Mouse (Mus musculus) heart, postnatal 10 days (tissue): ENCODE measurements around the gene Gatb. TPM values are rescaled to one million over a fixed set of nuclear protein-coding genes. Genes with fewer than 3 reads are reported as not detected.

Experiments
- DNase-seq, 2 experiments: peaks; one replicate each; pipeline ENCODE4 v3.0.0; 2021
- intact Hi-C: fragments of 180-260 bp; cut with DNase I; formaldehyde crosslinking; loops from one replicate; pipeline ENCODE4 v1.15.1; 2025
- total RNA-seq, 2 experiments: library from RNA; stranded (reverse); gene quantifications; 2 replicates each; pipeline ENCODE4 v1.2.3; 2021

The Gatb gene
- total RNA-seq, 2 experiments from 2014 or later = 25.4 to 27.8 TPM

DNA sequence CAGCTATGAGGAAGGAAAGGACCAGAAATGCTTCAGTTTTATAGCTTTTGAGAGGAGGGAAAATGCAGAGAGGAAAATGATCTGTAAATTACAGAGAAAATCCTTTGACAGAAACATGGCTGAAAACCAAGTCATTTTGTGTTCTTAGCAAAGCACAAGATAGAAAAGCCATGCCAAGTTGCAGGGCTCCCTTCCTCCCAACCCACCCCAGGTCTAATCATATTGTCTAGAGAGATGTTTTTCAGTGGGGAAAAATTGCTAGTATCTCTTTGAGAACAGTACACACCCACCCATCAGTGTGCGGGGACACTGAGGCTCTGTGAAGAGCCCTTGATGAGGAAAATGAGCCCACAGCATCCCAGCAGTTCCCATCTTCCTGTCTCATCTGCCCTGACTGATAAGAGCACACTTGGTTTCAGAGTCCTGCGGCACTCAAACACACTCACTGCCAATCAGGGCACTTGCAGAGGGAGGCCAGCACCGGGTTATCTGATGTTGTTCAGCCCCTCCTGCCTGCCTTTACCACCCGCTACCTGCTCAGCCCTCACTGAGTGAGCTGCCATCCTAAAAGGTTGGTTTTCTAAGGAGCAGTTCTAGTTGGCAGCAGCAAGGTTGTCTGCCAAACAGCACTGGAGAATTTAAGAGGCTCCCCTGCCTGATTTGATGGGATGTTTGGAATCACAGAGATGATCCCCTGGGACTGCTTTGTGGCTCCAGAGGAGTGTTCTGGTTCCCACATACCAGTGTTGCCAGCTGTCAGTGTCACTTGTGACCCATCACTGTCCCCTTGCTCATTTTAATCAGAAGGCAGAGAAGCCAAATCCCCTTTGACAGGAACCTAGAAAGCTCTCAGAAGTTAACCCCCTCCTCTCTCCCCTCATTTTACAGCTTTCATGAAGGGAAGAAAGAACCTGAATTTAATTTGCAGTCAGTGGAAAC lies 79.1 kb downstream of the Gatb start:
- DNase-seq = no peak
- intact Hi-C loops = no loop called here

DNA sequence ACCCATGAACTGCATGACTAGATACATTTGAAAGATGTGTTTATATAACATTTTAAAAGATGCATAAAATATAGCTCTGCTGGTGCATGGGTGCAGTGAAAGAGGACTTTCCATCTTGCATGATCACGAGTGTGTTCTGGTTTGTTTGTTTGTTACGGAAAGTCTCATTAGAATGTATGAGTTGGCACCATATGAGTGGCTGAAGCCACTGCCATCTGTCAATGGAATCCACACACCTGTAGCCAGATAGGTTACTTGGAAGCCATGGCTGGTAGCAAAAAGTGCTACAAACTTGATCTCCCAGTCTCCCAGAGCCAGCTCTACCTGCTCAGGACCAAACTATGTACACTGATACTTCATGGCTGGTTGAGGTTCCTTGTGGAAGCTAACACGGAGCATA lies 81.6 kb downstream of the Gatb start:
- intact Hi-C loops = no loop called here
- DNase-seq = no peak

DNA sequence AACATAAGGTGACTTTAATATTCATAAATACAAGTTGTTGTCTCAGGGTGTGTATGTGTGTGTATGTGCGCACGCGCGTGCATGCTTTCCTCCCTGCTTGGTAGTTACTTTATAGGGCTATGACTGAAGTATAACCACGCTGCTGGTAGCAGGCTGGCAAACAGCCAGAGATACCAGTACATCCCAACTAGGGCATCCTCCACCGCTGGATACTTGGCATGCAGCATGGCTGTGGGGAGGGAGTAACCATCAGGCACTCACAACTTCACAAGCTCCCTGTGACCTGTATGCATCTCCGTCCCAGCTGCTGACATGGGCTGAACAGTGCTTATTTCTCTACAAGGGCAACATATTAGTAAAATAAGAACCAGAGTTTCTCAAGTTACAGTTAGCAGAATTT lies 85.8 kb downstream of the Gatb start:
- DNase-seq = peak; percentile 23 to 32
- intact Hi-C loops = no loop called here

DNA sequence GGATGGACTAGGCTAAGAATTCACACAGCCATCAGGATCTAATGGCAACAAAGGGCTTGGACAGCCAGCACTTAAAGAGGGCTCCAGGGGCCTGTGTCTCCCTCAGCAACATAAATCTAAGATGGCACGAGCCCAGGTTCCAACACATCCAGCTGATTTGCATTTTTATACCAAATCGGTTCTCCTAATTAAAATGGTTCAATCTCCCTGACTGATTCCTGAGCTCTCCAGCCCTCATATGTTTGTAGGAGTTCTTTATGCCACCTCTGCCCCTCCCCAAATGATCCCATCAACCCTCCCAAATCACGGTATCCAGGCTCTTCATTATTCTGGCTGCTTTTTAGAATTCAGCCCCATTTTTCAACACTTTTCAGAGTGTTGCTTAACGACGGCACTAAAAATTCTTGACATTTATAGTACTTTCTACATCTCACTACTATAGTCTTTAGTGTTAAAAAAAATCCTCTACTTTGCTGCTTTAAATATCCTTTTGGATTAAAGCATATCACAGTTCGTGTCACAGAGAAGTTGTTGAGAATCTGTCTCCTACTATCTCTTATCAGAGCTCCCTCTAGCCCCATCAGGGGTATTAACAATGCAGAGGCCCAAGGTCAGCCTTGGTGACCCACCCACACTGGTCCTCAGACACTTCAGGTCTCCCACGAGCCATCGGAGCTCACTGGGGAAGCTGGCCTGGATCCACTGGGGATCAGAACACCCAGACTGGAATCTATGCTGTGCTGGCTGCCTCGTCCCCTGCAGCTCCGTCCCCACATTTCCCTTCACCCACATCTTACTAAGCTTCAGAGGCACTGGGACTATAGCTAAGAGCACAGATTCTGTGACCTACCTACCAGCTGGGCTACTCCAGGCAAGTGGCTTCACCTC lies 88.3 kb downstream of the Gatb start:
- DNase-seq = no peak
- intact Hi-C loops = no loop called here

DNA sequence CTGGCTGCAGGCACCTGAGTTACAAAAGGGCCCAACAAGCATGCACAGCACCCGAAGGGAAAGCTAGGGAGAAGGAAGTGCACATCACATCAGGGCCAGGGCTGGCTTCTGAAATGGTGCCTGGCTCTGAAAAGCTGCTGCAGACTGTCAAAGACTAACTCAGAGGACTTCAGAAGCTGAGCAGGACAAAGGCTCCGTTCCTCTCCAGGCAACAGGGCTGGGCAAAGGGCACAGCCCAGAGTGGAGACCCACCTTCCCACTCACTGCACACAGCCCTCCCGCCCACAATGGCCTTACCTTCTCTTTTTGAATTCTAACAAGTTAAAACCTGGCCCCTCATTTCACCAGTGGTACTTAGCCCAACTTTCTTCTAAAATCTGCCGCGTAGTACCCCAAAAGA lies 89.9 kb downstream of the Gatb start:
- intact Hi-C loops = no loop called here
- no peak for DNase-seq

DNA sequence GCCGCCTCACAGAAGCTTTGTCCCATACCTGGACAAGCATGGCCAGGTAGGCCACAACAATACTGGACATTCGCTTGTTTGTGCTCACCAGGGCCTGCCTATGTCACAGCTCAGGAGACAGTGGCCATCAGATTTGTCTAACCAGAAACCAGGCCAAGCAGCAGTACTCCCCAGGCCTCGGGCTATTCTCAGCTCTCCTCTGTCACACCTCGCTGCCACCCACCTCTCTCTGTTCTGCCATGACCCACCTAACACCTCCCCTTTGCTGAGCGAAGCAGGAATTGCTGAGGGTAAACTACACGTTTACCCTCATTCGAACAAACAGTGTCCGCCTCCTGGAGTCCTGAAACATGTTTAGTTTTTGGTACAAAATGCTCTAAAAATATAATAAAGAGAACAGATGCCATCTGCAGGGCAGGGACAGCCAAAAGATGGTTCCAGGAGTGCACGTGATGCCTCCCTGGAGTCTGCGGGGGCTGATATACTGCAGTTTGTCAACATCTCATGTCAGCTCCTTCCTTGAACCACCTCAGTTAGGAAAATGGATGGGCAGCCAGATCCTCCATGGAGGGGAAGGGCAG lies 90.8 kb downstream of the Gatb start:
- intact Hi-C loops = no loop called here
- no peak for DNase-seq

DNA sequence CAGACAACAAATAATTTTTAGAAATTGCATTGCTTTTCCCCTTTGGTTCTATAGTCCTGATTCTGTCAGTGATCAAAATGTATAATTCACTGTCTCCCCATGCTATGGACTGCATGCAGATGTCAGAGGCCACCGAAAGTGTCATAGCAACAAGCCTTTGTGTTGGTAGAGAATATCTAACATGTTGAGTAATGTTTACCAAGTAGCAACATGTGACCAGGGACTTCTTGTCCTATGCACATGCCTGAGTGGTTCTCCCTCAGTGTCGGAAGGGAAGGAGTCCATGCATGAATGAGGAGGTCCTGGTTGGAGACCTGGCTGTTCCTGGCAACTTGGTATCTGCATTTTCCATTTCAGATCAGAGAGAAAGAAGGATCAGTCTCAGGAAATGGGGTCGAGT lies 92.2 kb downstream of the Gatb start:
- DNase-seq = no peak
- intact Hi-C loops = no loop called here

DNA sequence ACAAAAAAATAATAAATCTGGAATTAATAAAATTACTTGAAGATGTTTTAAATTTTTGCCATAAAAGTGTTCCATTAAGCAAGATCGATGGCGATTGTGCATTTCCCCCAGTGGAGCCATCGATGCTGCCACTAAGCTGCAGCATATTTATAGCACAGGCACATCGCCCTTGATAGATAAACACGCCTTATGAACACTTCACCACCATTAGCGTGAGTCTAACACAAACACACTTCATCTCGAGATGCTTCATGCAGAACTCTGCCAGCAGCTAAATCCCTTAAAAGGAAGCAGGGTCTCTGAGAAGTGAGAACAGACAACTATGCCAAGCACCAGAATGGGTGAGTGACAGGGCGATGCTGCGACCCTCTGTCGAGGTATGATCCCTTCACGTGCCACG lies 92.8 kb downstream of the Gatb start:
- intact Hi-C loops = no loop called here
- no peak for DNase-seq

DNA sequence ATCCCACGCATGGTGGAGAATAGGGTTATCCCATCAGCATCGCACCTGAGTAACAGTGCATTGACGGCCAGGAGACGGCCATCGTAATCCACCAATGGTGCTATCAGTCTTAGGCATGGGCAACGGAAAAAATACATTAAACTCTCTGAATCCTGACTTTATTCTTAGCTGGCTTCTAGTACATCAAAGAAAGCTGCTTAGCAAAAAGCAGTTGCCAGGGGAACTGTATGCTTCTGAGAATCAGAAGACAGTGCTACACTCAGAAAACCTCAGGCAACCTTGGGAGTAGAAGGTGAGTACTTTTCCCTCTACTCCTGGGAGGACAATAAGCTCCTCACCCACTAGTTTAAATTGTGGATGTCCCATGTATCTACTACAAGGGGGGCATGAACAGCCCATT lies 93.8 kb downstream of the Gatb start:
- DNase-seq = no peak
- intact Hi-C loops = no loop called here

DNA sequence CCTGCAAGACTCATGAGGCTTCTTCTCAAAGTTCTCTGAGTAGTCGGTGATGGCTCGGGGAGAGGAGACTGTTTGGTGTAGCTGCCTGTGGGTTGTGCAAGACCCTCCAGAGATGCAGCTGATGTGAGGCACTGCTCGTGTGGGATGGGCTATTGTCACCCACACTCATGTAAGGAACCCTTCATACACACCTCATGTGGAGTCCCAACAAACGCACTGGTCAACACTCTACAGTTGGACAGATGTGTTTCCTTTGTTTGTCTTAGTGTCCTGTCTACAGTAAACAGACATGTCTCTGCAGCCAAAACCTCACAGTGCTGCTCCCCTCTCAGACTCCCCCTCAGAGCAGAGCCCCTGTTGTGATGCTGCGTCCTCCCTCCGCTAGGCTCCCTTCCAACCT lies 95.9 kb downstream of the Gatb start:
- DNase-seq = no peak
- intact Hi-C loops = no loop called here

DNA sequence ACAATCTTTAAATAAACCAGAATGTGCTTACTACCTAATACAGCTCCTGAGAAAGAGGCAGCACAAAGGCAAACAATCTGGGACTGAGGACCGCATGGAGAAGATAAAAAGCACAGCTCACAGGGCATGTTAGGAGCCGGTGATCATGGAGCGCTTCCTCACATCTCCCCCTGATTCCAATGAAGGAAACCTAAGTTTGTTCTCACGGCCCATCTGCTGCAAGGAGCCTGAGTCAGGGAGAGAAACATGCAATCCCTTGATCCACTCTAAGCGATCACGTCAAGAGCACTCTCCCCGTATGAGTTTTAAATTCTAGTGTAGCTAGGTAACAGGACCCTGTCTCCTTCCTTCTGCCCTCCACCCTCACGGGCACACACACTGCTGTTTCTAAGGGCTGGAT lies 103.2 kb downstream of the Gatb start:
- intact Hi-C loops = no loop called here
- no peak for DNase-seq

DNA sequence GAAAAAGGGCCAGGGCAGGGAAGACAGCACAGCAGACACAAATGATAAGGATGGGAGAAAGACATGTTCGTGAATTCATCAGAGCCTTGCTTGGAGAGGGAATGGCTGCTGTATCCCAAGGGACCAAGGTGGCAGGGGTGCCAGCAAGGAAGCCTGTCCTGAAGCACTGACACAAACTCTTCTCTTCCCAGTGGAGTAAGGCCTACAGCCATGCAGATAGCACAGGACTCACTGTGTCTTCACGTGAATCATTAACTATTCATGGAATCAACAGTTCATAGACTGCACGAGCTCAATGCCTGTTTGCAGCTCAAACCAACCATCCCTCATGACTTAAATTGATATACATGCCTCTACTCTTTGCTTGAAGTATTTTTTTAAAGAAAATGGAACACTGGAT lies 104.0 kb downstream of the Gatb start:
- no peak for DNase-seq
- intact Hi-C loops = no loop called here

DNA sequence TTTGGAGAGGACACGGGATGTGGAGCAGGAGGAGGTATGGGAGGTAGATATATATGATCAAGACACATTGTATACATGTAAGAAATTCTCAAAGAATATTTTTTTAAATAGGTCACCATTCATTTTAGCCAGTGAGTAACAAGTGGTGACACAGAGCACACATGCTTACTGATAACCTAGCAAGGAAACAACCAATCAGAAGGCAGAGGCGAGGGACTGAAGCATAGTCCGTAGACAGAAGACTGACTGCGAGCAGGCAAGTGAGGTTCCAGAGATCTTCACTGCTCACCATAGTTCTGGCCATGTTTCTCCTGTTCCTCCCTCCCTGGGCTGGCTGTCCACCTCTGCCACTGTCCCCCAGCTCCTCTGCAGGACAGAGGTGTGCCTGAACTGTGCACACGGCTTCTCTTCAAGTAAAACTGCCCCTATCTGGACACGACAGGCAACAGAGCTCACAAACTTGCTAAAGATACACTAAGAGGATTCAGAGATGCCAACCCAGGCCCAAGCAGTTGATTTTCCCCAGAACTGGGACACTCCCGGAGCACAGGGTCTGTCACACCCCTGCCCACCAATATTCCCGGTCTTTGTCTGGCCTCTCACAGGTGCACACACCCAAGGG lies 105.5 kb downstream of the Gatb start:
- no peak for DNase-seq
- intact Hi-C loops = no loop called here

DNA sequence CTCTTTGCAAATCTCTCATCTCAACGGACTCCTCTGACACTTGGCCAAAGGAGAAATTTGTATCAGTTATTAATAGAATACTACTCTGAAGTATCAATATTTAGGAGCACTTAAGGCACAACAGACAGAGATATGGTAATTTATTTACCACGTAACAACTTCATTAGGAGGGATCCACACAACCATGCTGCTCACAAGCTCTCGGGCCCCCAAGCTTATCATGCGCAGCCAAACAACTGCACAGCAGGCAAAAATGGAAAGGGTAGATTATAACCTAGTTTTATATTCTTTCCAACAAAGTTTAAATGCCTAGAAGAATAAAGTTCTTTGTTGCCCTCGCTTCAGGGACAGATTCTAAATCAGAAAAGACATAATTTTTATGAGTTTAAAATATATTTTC lies 106.0 kb downstream of the Gatb start:
- no peak for DNase-seq
- intact Hi-C loops = no loop called here

DNA sequence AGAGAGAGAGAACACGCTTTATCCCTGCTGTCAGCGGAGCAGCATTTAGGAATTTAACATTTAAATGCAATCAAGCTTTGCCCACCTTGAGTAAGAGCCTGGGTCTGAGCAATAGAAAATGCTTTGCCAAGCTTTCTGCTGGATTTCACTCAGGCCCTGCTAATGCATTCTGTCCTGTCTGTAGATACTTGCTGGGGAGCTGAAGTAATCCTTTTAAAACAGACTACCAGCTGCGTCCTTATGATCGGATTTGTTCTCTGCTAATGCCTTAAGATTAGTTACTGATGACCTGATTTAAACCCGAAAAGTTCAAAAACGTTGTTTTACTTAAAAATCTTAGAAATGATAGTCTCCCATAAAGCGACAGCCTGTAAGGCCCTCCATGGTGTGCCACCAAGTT lies 107.2 kb downstream of the Gatb start:
- intact Hi-C loops = no loop called here
- DNase-seq = no peak

DNA sequence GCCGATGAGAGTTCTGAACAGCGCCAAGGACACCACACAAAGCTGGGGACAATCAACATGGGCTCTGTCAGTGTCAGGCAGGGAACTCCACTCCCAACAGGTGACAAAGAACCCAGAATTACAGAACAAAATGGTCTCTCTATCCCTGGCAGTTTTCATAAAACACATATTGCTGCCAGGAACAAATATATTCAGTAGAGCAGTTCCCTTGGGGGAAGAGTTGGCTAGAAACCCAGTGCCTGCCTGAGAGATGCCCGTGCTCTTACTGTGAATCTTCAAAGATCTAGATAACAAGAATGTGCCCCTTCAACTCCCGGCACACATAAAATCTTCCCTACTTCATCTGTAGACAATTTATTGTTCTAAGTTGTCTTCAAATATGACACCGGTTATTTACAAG lies 109.7 kb downstream of the Gatb start:
- no peak for DNase-seq
- intact Hi-C loops = no loop called here

DNA sequence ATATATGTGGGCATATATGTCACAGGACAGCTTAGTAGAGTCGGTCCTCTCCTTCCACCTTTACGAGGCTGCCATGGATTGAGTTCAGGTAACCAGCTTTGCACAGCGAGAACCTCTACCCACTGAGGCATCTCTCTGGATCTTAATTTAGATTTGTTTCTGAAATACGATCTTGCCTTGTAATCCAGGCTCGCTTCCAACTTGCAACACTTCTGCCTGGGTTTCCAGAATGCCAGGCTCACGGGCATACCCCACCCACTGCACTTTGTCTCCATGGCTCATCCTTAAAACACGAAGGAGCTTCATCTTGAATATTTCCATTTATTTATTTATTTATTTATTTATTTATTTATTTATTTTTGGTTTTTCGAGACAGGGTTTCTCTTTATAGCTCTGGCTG lies 111.4 kb downstream of the Gatb start:
- no peak for DNase-seq
- intact Hi-C loops = no loop called here

DNA sequence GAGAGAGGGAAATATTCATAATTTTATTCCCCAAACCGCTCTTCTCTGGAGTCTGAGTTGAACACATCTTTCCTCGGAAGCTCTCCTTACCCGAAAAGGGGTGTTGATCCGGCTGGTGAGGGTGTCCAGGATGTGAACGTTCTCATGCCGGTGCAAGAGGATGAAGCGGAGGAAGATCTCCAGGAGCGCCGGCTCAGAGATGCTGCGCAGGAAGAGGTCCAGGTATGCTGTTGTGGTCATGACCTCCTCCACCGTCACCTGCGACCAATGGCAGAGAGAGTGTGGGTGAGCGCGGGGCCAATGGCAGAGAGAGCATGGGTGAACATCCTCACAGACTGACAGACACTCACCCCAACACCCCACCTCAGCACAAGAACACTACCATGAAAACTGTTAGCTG lies 114.4 kb downstream of the Gatb start:
- intact Hi-C loops = no loop called here
- DNase-seq = no peak

DNA sequence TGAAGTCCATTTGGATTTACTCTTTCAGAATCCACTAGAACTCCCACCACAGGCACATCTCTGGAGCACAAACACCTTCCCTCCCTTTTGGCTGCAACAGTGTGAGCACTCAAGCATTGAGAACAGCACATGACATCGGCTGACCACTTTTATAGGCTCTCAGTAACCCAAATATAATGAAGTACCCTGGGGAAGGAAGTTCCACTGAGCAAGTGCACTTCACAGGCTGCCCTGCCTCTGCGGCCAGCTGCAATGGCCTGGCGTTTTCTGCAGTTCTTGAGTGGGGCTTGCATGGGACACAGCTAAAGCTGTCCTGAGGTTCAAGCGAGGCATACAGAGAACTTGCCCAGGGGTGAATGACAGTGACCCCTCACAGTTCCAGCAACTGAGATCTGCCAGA lies 117.2 kb downstream of the Gatb start:
- intact Hi-C loops = loop anchor here (10.0 kb wide), 1 partner anchor 776 kb away; no protein-coding TSS in a partner anchor
- DNase-seq = no peak

DNA sequence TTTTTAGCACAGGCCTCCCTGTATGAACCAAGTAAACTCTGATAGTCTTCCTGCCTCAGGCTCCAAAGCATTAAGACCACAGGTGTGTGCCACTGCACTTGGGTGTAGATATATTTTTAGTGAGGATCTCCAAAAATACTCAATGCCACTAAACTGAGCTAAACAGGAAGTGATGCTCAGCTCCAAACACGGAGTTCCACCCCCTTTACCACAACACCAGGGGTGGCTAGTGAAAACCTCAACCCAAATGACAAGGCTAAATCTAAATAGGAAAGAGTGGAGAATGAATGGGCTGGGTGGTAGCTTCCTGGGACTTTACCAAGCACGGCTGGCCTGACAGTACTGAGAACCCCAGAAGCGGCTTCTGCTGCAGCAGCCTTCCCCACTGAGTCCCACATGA lies 119.1 kb downstream of the Gatb start:
- intact Hi-C loops = loop anchor here (10.0 kb wide), 1 partner anchor 778 kb away; no protein-coding TSS in a partner anchor
- DNase-seq = no peak

DNA sequence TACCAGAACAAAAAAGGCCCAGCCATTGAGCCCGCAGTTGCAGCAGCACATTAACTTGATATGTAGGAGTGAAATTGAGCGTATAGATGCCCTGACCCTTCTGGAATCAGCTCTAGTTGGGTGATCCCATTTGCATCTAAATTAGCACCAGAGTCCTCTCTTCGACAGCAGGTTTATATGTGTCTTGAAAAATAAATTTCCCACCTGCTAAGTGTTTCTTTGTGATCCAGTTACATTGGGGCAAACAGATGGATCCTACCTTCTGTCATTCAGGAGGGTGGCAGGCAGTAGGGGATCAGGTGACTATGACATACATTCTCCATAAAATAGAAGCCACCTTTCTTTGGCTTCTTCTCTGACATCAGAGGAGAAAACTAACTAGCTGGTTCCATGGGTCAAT lies 121.1 kb downstream of the Gatb start:
- no peak for DNase-seq
- intact Hi-C loops = loop anchor here (10.0 kb wide), 1 partner anchor 780 kb away; no protein-coding TSS in a partner anchor
